Mouse (Mus musculus) neural tube, embryonic 14.5 days (tissue): ENCODE data around the gene Lpin2. TPM values are rescaled to one million over a fixed set of nuclear protein-coding genes. Genes with fewer than 3 reads are reported as not detected.

Experiments used
- polyA plus RNA-seq: library from polyadenylated mRNA; unstranded; fragments of >200 nt; fragmentation: Nextera tagmentation; extraction: Ambion mirVana; gene quantifications from 2 replicates; pipeline ENCODE4 v1.2.1, GENCODE M21; 2014

Gene Lpin2
- polyA plus RNA-seq, 1 experiment from 2014 or later = 52.4 TPM

Other genes starting within 250 kb of the Lpin2 start
- 1.5 and 2.8 TPM in 2 replicates for gene Myom1, start 179.9 kb upstream of the Lpin2 start, polyA plus RNA-seq
- 63.7 and 118 TPM in 2 replicates for gene Myl12a, start 179.7 kb upstream of the Lpin2 start, polyA plus RNA-seq
- 1.7 and 2.0 TPM in 2 replicates for gene Emilin2, start 129.4 kb downstream of the Lpin2 start, polyA plus RNA-seq